Mouse (Mus musculus) gastrocnemius, postnatal 25 days (tissue): ENCODE measurements at regions not wholly inside any gene's neighbourhood (a gene's known extent, or its start where the extent isn't known, plus 50 kb on each side); places are given as distances from the start of the nearest gene placed in this dataset.

Source experiments
- DNase-seq: peaks from one replicate; pipeline ENCODE4 v3.0.0; 2022
- microRNA-seq, 2 experiments: library from miRNA; unstranded; fragments of <30 nt; microRNA quantifications; one replicate each; pipeline ENCODE4 v1.2.0; 2021; ENCODE audit warnings: borderline replicate concordance in 2 of 2

DNA sequence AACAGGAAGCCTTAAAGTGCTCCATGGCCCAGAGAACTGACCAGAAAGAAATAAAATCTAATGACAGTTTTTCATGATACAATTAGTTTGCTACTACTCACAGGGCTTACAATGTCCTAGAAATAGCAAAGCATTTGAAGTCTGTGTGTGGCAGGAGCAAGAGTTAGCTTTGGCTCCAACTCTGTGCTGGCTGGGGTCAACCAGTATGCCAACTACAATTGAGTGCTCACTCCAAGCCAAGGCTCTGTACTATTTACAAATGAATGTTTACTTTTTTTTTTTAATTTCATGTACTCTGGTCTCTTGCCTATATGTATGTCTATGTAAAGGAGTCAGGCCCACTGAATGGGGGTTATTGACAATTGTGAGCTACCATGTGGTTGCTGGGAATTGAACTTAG lies 75.7 kb upstream of the Jak1 start:
- DNase-seq = no peak

DNA sequence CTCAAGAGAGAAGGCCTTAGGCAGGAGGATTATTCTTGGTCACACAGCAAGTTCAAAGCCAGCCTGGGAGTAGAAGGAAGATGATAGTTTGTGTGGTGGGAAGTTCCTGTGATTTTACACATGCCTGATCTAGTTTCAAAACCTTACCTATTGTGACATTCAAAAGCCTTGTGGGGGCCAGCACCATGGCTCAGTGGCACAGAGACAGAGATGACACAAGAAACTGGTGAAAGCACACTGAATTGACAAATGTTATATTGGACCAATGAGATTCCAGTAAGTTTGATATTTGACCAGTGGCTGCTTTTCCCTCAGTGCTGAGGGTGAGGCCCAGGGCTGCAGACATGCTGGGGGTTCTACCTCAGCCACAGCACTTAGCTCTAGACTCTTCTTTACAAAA lies 73.1 kb upstream of the Jak1 start:
- DNase-seq = peak; percentile 2

DNA sequence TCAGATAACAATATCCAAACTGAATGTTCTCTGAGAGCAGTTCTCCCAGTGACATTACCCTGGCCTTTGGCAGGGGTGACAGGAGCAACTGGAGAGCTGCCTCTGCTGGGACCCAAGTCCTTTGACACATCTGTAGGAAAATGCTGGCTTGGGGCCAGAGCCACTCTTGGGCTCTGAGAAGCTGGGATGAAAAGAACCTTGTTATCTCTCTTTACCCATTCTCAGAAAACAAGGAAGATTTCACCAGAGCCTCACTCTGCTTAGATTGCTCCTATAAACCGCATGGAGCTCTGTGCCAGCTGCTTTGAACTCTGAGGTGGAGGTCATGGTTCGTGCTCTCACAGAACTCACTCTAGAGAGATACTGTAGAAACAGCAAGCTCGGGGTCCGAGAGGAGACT lies 71.7 kb upstream of the Jak1 start:
- DNase-seq = no peak

DNA sequence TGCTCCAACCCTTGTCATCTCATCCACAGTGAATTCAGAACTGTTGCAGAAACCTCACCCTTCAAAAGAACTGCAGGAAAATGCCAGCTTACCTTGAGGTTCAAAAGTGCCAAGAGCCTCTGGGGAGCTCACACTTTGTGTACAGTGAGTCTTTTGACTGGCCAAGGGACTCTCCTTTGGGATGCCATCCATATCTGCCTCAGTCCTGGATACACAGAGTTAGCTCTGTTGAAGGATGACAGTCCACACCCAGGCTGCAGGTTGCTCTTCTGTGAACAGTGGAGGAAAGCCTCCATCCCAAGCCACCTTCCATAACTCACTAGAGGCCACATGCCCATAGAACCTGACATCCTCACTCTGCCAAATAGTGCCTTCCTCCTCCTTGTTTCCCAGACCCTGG lies 71.3 kb upstream of the Jak1 start:
- no peak for DNase-seq

DNA sequence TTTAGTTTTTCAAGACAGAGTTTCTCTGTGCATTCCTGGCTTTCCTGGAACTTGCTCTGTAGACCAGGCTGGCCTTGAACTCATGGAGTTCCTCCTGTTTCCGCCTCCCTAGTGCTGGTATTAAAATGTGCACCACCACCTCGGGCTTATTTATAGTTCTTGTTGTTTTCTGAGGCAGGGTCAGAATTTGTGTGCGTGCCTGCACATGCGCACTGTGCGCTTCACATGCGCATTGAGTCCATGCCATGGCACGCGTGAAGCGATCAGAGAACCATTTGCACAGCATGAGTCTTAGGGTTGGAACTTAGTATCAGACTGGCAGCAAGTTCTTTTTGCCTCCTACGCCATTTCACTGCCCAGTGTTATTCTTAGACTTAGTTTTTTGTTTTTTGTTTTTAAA lies 68.8 kb upstream of the Jak1 start:
- no peak for DNase-seq

DNA sequence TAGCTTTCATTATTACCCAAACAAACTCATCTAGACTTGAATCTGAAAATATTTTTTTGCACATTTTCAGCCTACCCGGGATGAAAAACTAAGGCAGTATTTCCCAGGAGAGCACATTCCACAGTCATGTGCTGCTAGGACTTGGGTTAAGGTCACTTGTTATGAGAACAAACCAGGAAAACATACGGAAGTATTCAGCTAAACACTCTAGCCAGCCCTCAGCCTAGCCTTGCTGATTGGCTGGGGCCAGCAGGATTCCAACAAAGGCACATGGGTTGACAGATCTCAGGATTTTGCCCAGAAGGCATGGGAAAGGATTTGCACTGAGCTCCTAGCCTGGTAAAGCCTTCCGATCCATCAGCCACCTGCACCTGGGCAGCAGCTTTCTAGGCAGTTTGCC lies 68.0 kb upstream of the Jak1 start:
- DNase-seq = peak; percentile 42

DNA sequence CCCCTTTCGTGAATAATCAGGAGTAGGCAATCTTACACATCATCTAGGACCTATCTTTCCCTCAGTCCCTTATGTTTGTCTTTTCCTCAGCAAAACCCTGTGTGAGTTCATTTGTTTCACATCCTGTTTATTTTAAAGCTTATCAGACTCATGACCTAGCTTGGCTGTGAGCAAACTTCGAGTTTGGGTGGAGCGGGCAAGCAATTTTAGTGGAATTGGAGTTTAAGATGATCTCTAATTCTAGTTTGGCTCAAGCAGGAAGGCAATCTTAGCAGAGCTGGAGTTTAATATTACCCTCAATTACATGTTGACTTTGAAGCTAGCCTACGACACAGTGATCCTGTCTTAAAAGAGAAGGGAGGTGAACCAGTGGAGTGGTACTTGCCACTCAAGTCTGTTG lies 66.1 kb upstream of the Jak1 start:
- DNase-seq = no peak

DNA sequence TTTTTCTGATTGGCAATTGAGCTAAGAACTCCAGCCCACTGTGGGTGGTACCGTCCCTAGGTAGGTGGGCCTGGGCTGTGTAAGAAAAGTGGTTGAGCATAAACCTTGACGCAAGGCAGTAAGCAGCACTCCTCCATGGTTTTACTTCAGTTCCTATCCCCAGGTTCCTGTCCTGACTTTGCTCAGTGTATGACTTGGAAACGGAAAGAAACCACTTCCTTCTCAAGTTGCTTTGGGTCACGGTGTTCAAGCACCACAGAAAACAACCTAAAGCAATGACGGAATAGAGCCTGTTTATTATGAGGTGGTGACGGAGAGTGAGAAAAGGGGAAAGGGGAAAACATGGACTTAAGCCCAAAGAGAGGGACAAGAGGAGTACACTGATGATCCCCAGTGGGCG lies 64.0 kb upstream of the Jak1 start:
- no peak for DNase-seq

DNA sequence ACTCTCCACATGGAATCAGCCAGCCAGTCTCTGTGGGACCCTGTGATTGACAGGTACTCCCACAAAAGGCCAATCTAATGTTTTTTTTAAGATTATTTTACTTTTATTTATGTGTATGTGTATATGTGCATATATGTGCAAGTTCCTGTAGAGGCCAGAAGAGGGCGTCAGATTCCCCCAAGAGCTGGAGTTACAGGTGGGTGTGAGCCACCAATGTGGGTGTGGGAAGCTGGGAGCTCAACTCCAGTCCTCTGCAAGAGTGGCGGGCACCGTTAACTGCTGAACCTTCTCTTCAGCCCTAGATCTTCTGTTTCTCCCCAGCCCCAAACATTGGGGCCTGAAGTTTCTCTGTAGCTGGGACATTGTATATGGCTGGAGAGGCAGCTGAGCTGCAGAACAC lies 61.0 kb upstream of the Jak1 start:
- no peak for DNase-seq

DNA sequence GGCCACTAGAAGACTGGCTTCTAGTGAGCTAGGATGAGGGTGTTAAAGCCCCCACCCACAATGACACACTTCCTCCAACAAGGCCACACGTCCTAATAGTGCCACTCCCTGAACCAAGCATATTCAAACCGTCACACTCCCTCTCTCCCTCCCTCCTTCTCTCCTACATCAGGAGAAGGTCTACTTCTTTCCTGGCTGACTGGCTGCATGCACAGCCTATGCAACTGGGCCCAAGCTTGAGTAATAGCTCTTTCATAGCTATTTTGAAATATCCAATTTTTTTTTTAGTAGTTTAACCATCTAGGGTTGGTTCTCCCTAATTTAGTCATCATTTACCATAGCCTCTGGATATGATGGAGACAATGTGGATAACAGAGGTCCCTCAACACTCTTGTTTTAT lies 56.6 kb upstream of the Jak1 start:
- DNase-seq = no peak

DNA sequence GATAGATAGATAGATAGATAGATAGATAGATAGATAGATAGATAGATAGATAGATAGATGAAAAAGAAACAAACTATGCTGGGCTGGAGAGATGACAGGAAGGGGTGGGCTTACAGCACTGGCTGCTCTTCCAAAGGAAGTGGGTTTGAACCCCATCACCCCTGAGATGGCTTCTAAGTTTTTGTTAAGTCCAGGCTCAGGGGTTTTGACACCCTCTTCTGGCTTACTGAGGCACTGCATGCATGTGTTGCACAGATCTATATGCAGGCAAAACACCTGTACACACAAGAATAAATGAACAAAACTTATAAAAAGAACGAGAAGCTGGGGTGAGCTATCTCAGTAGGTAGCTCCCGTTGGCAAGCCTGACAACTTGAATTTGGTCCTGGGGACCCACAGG lies 55.5 kb upstream of the Jak1 start:
- no peak for DNase-seq

DNA sequence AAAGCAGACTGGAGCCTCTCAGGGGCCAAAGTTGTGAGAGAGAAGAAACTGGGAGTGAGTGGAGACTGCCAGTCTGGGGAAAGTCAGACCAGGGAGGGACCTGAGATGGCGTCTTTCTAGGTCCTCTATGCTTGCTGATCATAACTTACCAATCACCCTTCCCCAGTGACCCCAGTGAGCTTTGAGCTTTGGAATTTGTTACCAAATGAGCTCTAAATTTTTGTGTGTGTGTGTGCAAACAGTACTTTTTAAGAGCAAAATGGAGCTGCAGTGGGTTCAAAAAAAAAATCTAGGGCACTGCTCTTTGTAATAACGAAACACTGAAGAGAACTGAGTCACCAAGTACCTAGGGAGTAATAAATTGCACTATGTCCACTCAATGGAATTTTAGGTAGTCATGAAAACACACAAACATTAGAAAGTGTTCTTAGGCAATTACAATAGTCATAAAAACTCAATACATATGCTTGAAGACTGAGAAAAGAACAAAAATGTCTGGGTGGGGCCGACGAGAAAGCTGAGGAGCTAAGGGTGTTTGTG lies 54.7 kb upstream of the Jak1 start:
- DNase-seq = no peak

DNA sequence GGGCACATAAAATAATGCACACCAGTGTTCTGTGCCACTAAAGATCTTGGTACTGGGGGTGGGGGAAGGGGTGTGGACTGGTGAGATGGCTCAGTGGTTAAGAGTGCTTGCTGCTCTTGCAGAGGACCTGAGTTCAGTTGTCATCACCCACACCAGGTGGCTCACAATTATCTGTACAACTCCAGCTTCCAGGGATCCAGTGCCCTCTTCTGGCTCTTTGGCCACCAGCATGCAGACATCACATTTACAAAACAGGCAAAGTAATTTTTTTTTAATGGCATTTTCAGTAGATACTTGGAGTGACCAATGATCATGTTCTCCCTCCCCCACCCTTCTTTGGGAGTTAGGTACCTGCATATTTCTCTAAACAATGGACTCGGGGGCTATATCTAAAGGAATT lies 53.8 kb upstream of the Jak1 start:
- no peak for DNase-seq

DNA sequence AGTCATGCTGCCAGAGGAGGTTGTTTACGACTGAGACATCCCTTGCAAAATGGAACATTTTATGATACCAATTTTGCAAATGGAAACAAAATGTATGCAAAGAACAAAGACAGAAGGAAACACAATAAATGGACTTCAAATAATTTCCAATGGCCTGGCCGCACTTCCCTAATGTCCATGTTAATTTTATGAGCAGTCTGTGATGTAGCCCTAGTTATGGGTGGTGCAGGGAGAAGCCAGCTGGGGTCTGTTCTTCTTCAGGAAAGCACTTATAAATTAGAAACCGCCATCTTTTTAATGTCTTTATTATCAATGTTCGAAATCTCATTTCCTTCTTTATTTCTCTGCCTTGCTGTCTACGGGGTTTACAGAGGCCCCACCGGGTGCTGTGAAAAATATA lies 51.0 kb upstream of the Jak1 start:
- DNase-seq = no peak

Small RNA genes in the stretch of these regions (microRNA-seq; reads per million reads assigned to microRNA genes)
- 255 to 515 reads per million in 2 experiments for gene Mir101a
